Mouse (Mus musculus) cerebellum, adult 9-11 months (tissue): ENCODE data around the gene Spef2.
"Not testable (repeated sequence)": the region's sequence is repeated elsewhere in the genome, so short reads cannot be mapped to it uniquely, and the experiment has no call there.

Source experiments
- DNase-seq: peaks from one replicate; pipeline ENCODE4 v3.0.0; 2022

The Spef2 gene

GRCm38 (mm10) chr15:9664948-9665347, 83.7 kb downstream of the Spef2 start:
- not testable (repeated sequence) for DNase-seq

GRCm38 (mm10) chr15:9661215-9661614, 87.5 kb downstream of the Spef2 start:
- no peak for DNase-seq

GRCm38 (mm10) chr15:9634471-9634870, 114.2 kb downstream of the Spef2 start:
- DNase-seq, result no peak

GRCm38 (mm10) chr15:9631657-9632056, 117.0 kb downstream of the Spef2 start:
- DNase-seq, result no peak

GRCm38 (mm10) chr15:9629660-9630059, 119.0 kb downstream of the Spef2 start:
- DNase-seq, result no peak

GRCm38 (mm10) chr15:9624619-9625018, 124.0 kb downstream of the Spef2 start:
- DNase-seq, result no peak

- no peak for DNase-seq
Observed at GRCm38 (mm10) chr15:9608177-9608576, 140.5 kb downstream of the Spef2 start.

GRCm38 (mm10) chr15:9600088-9600455, 148.6 kb downstream of the Spef2 start:
- no peak for DNase-seq

GRCm38 (mm10) chr15:9599382-9600087, 149.1 kb downstream of the Spef2 start:
- no peak for DNase-seq

- DNase-seq, result no peak
Observed at GRCm38 (mm10) chr15:9596298-9597060, 152.2 kb downstream of the Spef2 start.

GRCm38 (mm10) chr15:9589939-9590338, 158.7 kb downstream of the Spef2 start:
- no peak for DNase-seq

GRCm38 (mm10) chr15:9580470-9581280, 168.0 kb downstream of the Spef2 start:
- DNase-seq, result peak; percentile 5

GRCm38 (mm10) chr15:9577303-9577702, 171.4 kb downstream of the Spef2 start:
- DNase-seq, result no peak

GRCm38 (mm10) chr15:9574796-9575195, 173.9 kb downstream of the Spef2 start:
- DNase-seq, result no peak

- no peak for DNase-seq
Observed at GRCm38 (mm10) chr15:9573361-9573760, 175.3 kb downstream of the Spef2 start.

- DNase-seq, result no peak
Observed at GRCm38 (mm10) chr15:9572664-9573063, 176.0 kb downstream of the Spef2 start.

GRCm38 (mm10) chr15:9571896-9572295, 176.8 kb downstream of the Spef2 start:
- DNase-seq, result no peak

- no peak for DNase-seq
Observed at GRCm38 (mm10) chr15:9567316-9567715, 181.4 kb downstream of the Spef2 start.

- DNase-seq, result no peak
Observed at GRCm38 (mm10) chr15:9565396-9565795, 183.3 kb downstream of the Spef2 start.

- no peak for DNase-seq
Observed at GRCm38 (mm10) chr15:9564156-9564555, 184.5 kb downstream of the Spef2 start.

GRCm38 (mm10) chr15:9557264-9557663, 191.4 kb downstream of the Spef2 start:
- DNase-seq, result not testable (repeated sequence)

GRCm38 (mm10) chr15:9548951-9549350, 199.7 kb downstream of the Spef2 start:
- no peak for DNase-seq

- no peak for DNase-seq
Observed at GRCm38 (mm10) chr15:9535200-9535599, 213.5 kb downstream of the Spef2 start.
